Mouse (Mus musculus) limb, embryonic 14.5 days (tissue): ENCODE measurements at regions not wholly inside any gene's neighbourhood (a gene's known extent, or its start where the extent isn't known, plus 50 kb on each side); places are given as distances from the start of the nearest gene placed in this dataset.

ENCODE experiments used
- ATAC-seq: fragments of 200-750 bp; cut with Nextera tagmentation; 2 replicates; pipeline ENCODE4 v1.8.0; 2017; ENCODE audit warnings: low read depth, moderate number of reproducible peaks, moderate TSS enrichment; ENCODE audit not compliant: low FRiP score
- DNase-seq: peaks from one replicate; pipeline ENCODE4 v3.0.0-alpha.2; 2015; ENCODE audit warnings: low spot score
- H3K27ac ChIP-seq: fragments of 300-500 bp; sonication (generic); replicated peaks from 2 replicates; pipeline ENCODE4 v1.5.1; 2014; ENCODE audit warnings: low read depth, mild to moderate bottlenecking, low read length, moderate library complexity, mixed read lengths
- H3K27me3 ChIP-seq: fragments of 300-500 bp; sonication (generic); 2 replicates; pipeline ENCODE4 v1.6.1; 2014; ENCODE audit warnings: low read length, mixed read lengths; ENCODE audit not compliant: control insufficient read depth, insufficient read depth
- H3K36me3 ChIP-seq: fragments of 300-500 bp; sonication (generic); 2 replicates; pipeline ENCODE4 v1.6.1; 2014; ENCODE audit warnings: mild to moderate bottlenecking, low read length, moderate library complexity, mixed read lengths; ENCODE audit not compliant: control insufficient read depth, insufficient read depth
- H3K4me1 ChIP-seq: fragments of 300-500 bp; sonication (generic); 2 replicates; pipeline ENCODE4 v1.6.1; 2014; ENCODE audit warnings: antibody characterized with exemption, low read length, mixed read lengths; ENCODE audit not compliant: control insufficient read depth, insufficient read depth
- H3K4me2 ChIP-seq: fragments of 300-500 bp; sonication (generic); replicated peaks from 2 replicates; pipeline ENCODE4 v1.6.1; 2014; ENCODE audit warnings: low read depth, mild to moderate bottlenecking, low read length, moderate library complexity; ENCODE audit not compliant: severe bottlenecking
- H3K4me3 ChIP-seq: fragments of 300-500 bp; sonication (generic); replicated peaks from 2 replicates; pipeline ENCODE4 v1.5.1; 2014; ENCODE audit warnings: low read length
- H3K9ac ChIP-seq: fragments of 300-500 bp; sonication (generic); 2 replicates; pipeline ENCODE4 v1.6.1; 2014; ENCODE audit warnings: mild to moderate bottlenecking, low read depth, low read length, moderate library complexity; ENCODE audit not compliant: severe bottlenecking
- H3K9me3 ChIP-seq: fragments of 300-500 bp; sonication (generic); 2 replicates; pipeline ENCODE4 v1.6.1; 2016; ENCODE audit warnings: low read length; ENCODE audit not compliant: control insufficient read depth
- POLR2A ChIP-seq: fragments of 200-500 bp; IDR thresholded peaks from 2 replicates; pipeline ENCODE4 v1.8.0; 2012; ENCODE audit warnings: inconsistent platforms, mild to moderate bottlenecking, moderate library complexity, borderline replicate concordance; ENCODE audit not compliant: insufficient read depth, insufficient read length; ENCODE audit errors: extremely low read depth
- WGBS: fragments of 180-500 bp; shearing (Covaris S2); extraction: QIAGEN DNeasy Blood & Tissue Kit; methylation state at CpG from one replicate; pipeline ENCODE4 v1.1.7; 2014; 5-methylcytosine and 5-hydroxymethylcytosine counted together

DNA sequence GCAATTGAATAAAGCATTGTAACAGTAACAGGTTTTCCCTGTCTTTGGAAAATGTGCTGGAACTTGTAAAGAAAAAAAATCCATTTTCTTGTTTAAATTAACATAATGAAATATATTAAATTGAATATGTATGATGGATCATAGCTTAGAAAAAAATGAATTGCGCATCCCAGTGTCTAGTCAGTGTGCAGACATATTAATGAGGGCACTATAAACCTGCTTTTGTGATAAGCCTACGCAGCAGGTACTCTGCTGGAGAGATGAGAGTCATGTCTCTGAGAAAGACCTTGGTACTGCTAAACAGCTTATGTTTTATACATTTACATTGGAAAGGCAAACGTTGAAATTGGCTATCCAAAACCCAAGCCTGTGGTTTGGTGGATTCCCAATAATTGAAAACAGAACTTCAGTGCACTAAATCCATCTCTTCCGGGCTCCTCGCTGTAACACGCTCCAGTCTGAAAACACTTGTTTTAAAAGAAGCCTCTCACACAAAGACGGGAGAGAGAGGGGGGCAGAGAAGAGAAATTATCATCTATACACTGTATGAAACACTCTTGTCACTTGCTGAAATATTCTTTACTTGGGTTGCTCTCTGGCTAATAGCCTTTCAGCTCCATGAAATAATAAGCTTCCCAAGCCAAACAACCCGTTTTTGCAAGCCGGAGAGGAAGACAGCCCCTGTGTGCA is 223.9 kb upstream of the Fn1 start:
- Histone ChIP-seq H3K4me1 (peaks cover 10% of the 10 kb centered on the region; the same call in 1 of the 2 replicates), H3K27ac (no peak overlapping the region), H3K4me3 (no peak overlapping the region), H3K4me2 (peak overlapping the region; percentile 11; the same call in 1 of the 2 replicates), H3K9me3 (no peaks in the 10 kb centered on the region), H3K36me3 (no peaks in the 10 kb centered on the region), H3K9ac (no peak overlapping the region), H3K27me3 (no peaks in the 10 kb centered on the region)
- no peak for TF ChIP-seq POLR2A
- DNase-seq (peak; percentile 64), ATAC-seq (peak; percentile 53)
- WGBS = 37% methylated on average over 9 of the region's 9 CpGs

DNA sequence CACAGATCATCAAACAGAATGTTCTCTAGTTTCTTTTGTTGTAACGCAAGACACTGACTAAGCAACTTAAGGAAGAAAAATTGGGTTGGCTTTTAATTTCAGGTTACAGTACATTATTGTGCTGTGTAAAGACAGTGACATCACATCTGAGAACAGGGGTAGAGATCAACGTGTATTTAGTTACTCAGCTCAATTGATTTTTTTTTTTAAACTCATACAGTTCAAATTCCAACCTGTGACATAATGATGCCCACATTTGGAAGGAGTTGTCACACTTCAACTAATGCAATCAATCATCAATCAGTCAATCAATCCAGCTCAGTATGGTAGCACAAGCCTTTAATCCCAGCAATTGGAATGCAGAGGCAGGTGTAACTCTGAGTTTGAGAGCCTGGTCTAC is 221.0 kb upstream of the Fn1 start:
- Histone ChIP-seq H3K27me3 (no peaks in the 10 kb centered on the region), H3K9ac (no peak overlapping the region), H3K4me3 (no peak overlapping the region), H3K4me1 (0 out of 2 replicates have a peak, but pooled peaks cover 4% of the 10 kb centered on the region), H3K4me2 (no peak overlapping the region), H3K27ac (no peak overlapping the region), H3K36me3 (no peaks in the 10 kb centered on the region), H3K9me3 (no peaks in the 10 kb centered on the region)
- no peak for DNase-seq
- no peak for ATAC-seq
- 79% methylated on average over 2 of the region's 2 CpGs for WGBS
- TF ChIP-seq POLR2A = no peak

DNA sequence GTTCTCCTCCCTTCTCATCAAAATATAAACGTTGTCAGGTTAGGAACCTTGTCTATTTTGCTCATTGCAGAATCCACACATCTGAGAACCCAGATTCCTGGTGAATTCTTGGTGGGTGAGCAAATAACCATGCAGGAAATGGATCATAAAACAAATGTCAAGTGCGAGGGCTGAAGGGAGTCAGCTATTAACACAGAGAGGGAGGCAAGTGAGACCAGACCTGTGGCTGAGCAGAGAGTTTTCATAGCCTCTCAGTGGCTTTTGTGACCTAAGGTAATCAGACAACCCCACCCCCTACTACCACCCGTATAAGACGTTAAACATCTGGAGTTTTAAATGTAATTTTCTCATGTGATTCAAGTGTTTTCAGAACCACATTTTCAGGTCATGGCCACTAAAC is 212.7 kb upstream of the Fn1 start:
- Histone ChIP-seq H3K4me2 (no peak overlapping the region), H3K27me3 (no peaks in the 10 kb centered on the region), H3K9me3 (no peaks in the 10 kb centered on the region), H3K9ac (no peak overlapping the region), H3K27ac (no peak overlapping the region), H3K36me3 (no peaks in the 10 kb centered on the region), H3K4me1 (peaks cover 13% of the 10 kb centered on the region), H3K4me3 (no peak overlapping the region)
- TF ChIP-seq POLR2A = no peak
- WGBS = 22% methylated on average over 4 of the region's 4 CpGs
- peak; percentile 53 for ATAC-seq
- DNase-seq = peak; percentile 23

DNA sequence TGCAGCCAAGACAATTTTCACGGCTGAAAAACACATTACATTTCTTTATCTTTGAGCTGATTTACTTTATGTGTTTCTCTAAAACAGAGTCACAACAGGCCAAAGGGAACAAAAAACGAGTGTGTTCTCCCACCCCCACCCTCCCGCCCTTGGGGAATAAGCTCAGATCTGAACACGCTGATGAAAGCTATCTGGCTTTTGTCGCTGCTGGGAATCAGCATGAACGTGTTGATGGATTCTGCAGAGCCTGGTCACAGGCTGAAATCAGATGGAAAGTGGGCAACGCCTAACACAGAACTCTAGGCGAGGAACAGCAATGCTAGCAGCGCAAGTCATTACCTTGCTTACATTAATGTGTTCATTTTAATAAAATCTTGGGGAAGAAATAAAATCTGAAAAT is 211.7 kb upstream of the Fn1 start:
- Histone ChIP-seq H3K36me3 (no peaks in the 10 kb centered on the region), H3K9me3 (no peaks in the 10 kb centered on the region), H3K27me3 (no peaks in the 10 kb centered on the region), H3K4me1 (peaks cover 13% of the 10 kb centered on the region), H3K4me2 (no peak overlapping the region), H3K27ac (0 out of 2 replicates have a peak overlapping the region, but pooled peaks have one; percentile 26), H3K4me3 (no peak overlapping the region), H3K9ac (no peak overlapping the region)
- 43% methylated on average over 9 of the region's 9 CpGs for WGBS
- no peak for TF ChIP-seq POLR2A
- ATAC-seq (no peak), DNase-seq (no peak)

DNA sequence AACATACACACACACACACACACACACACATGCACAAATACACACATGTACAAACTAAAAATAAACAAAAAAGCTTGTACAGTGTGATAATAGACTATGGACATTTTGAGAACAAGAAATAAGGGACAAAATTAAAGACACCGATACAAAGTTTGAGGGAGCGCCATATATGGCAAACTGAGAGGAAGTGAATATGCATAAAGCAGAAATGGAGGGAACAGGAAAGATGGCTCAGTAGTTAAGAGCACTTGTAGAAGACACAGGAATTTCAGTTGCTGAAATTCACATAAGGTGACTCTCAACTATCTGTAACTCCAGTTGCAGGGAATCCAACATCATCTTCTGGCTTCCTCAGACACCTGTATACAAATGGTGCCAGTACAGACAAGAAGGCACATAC is 200.2 kb upstream of the Fn1 start:
- no peak overlapping the region for H3K27ac ChIP-seq
- H3K4me2 ChIP-seq = no peak overlapping the region
- H3K9ac ChIP-seq = no peak overlapping the region
- no peak for TF ChIP-seq POLR2A
- WGBS = 100% methylated on average over 2 of the region's 2 CpGs
- DNase-seq (no peak), ATAC-seq (no peak)
- H3K4me1 ChIP-seq = no peaks in the 10 kb centered on the region
- H3K4me3 ChIP-seq = no peak overlapping the region
- H3K27me3 ChIP-seq = no peaks in the 10 kb centered on the region
- H3K9me3 ChIP-seq = no peaks in the 10 kb centered on the region
- no peaks in the 10 kb centered on the region for H3K36me3 ChIP-seq
